Mouse (Mus musculus) olfactory bulb, adult 2 months (tissue): ENCODE measurements around the gene Selenow. TPM values are rescaled to one million over a fixed set of nuclear protein-coding genes. Genes with fewer than 3 reads are reported as not detected.

Experiments used
- H3K27ac ChIP-seq: fragments of 200-500 bp; 2 replicates; pipeline ENCODE4 v1.5.1; 2012; ENCODE audit warnings: low read depth, low read length; ENCODE audit not compliant: insufficient read depth
- H3K4me1 ChIP-seq: fragments of 200-500 bp; 2 replicates; pipeline ENCODE4 v1.6.1; 2012; ENCODE audit warnings: low read length; ENCODE audit not compliant: control insufficient read depth, insufficient read depth
- H3K4me3 ChIP-seq: fragments of 200-500 bp; 2 replicates; pipeline ENCODE4 v1.5.1; 2012; ENCODE audit warnings: mild to moderate bottlenecking, low read depth, low read length, moderate library complexity; ENCODE audit not compliant: insufficient read depth
- CTCF ChIP-seq: fragments of 200-500 bp; IDR thresholded peaks from 2 replicates; pipeline ENCODE4 v1.5.1; 2012; ENCODE audit warnings: low read depth, mild to moderate bottlenecking, low read length, moderate library complexity; ENCODE audit not compliant: insufficient read depth
- POLR2A ChIP-seq: fragments of 200-500 bp; IDR thresholded peaks from 2 replicates; pipeline ENCODE4 v1.6.1; 2012; ENCODE audit warnings: mild to moderate bottlenecking, low read depth, low read length, moderate library complexity; ENCODE audit not compliant: insufficient read depth
- WGBS: fragments of 180-500 bp; shearing (Covaris S2); methylation state at CpG from one replicate; pipeline ENCODE4 v1.1.7; 2018; 5-methylcytosine and 5-hydroxymethylcytosine counted together
- polyA plus RNA-seq: library from polyadenylated mRNA; stranded (reverse); fragments of >200 nt; gene quantifications from 2 replicates; pipeline ENCODE4 v1.2.4, GENCODE M21; 2012; ENCODE audit warnings: low replicate concordance; ENCODE audit not compliant: missing spikeins, insufficient read depth, insufficient read length

The Selenow gene
- polyA plus RNA-seq = 430 TPM in 1 of 2 replicates, not detected in the other

GRCm38 (mm10) chr7:15922220-15922773 lies at the start of gene Selenow:
Gene Selenow (minus strand): TSS chr7:15922402.
- WGBS = under 1% methylated on average over 33 of the region's 33 CpGs
- H3K27ac ChIP-seq = peak within 1 kb of the TSS; percentile 94
- no peak for TF ChIP-seq CTCF
- peak; percentile 90 for TF ChIP-seq POLR2A

GRCm38 (mm10) chr7:15969674-15970073 lies 47.5 kb upstream of the Selenow start:
- peaks cover 4% of the 10 kb centered on the region; the same call in 1 of the 2 replicates for H3K4me1 ChIP-seq
- no peak overlapping the region for H3K27ac ChIP-seq
- WGBS = 79% methylated on average over 3 of the region's 3 CpGs
- H3K4me3 ChIP-seq = no peak overlapping the region
- TF ChIP-seq POLR2A (no peak), CTCF (no peak)

More at GRCm38 (mm10) chr7:15922220-15922773, at the start of gene Selenow:
- Histone ChIP-seq H3K4me3 (peak within 1 kb of the TSS; percentile 75), H3K4me1 (peaks cover 15% of the 10 kb centered on the region)

DNA sequence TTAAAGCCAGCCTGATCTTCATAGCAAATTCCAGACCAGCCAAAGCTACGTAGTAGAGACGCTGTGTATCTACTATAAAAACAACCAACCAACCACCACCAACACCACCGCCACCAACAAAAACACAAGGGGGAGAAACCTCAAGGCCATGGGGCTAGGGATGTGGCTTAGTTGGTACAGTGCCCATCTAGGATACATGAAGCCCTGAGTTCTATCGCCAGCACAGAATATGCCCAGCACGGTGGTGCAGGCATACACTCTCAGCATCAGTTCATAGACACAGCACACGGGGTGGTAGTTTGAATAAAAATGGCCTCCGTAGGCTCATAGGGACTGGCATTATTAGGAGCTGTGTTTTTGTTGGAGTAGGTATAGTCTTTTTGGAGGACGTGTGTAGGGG lies 46.1 kb upstream of the Selenow start:
- H3K4me3 ChIP-seq = no peak overlapping the region
- no peak overlapping the region for H3K27ac ChIP-seq
- TF ChIP-seq POLR2A (no peak), CTCF (no peak)
- peaks cover 5% of the 10 kb centered on the region; the same call in 1 of the 2 replicates for H3K4me1 ChIP-seq
- 88% methylated on average over 8 of the region's 8 CpGs for WGBS

DNA sequence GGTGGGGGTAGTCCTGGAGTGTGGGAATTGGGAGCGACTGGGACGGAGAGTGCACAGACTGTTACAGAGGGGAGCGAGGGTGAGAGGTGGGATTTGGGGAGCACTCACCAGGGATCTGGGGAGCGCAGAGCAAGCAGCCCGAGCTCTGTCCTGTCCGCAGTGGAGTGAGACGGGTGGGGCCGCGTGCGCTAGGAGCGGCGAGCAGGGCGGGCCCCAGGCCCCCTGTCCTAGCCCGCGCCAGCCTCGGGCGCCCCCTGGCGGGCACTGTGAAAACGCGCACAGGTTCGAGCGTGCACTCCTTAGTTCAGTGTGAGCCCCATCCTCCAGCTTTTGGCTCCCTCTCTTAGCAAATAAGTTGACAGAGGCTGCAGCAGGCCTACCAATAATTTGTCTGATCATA lies 45.1 kb upstream of the Selenow start, which contains the start of gene Ehd2:
Gene Ehd2 (minus strand): TSS at position 256 of the 400 bp plus-strand sequence.
- peak; percentile 95 for TF ChIP-seq CTCF
- no peak for TF ChIP-seq POLR2A
- peaks cover 15% of the 10 kb centered on the region for H3K4me1 ChIP-seq
- H3K4me3 ChIP-seq = peak within 1 kb of the TSS; percentile 50
- no peak within 1 kb of the TSS for H3K27ac ChIP-seq
- under 1% methylated on average over 22 of the region's 22 CpGs for WGBS

DNA sequence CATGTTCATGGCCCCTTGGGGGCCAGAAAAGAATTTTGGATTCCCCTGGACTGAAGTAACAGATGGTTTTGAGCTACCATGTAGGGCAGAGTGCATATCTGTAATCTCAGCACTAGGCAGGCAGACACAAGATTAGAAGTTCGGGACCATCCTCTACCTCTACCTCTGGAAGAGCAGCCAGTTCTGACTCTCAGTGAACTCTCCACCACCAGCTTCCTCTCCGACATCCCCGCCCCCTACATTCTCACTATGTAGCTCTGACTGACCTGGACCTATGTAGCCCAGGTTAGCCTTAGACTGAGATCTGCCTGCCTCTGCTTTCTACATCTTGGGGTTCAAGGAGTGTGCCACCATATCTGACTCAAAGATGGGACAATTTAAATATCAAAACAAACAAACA lies 44.3 kb upstream of the Selenow start:
- Histone ChIP-seq H3K4me1 (peaks cover 21% of the 10 kb centered on the region), H3K4me3 (no peak overlapping the region), H3K27ac (no peak overlapping the region)
- whole genome bisulfite sequencing = 87% methylated on average over 3 of the region's 3 CpGs
- no peak for TF ChIP-seq CTCF

DNA sequence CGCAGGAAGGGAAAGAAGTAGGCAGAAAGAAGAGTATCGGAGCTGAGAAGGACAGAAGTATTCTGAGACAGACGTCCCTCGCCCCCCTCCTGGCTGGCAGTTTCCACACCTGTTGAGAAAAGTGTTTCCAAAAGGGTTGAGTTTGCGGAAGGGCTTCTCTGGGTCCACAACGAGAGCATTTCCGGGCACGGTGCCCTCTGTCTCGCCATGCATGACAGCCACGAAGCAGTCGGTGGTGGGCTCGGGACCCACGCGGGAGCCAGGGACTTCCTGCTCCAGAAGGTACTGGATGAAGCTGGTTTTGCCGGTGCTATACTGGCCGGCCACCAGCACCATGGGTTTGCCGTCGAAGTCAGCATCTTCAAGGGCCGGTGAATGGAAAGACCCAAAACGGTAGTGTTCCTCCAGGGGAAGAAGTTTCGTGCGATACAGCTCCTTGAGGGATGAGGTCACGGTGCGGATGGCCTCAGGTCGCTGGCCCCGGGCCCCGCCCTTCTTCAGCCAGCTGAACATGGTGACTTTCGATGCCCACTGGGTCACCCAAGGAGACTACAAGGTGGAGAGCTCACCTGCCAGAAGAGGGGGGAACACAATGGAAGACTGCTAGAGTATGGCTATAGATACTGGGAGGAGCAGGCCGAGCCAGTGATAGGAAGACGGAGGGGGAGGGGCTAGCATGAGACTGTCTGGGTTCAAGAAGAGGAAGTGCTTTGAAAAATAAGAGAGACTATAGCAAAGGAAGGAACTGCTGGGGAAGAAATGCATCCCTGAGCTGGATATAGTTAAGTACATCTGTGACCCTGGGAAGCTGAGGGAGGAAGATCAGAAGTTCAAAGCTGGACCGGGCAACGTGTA lies 41.8 kb upstream of the Selenow start:
- H3K4me1 ChIP-seq = peaks cover 27% of the 10 kb centered on the region
- no peak overlapping the region for H3K27ac ChIP-seq
- TF ChIP-seq CTCF = no peak
- TF ChIP-seq POLR2A = no peak
- H3K4me3 ChIP-seq = no peak overlapping the region
- 82% methylated on average over 32 of the region's 32 CpGs for WGBS

DNA sequence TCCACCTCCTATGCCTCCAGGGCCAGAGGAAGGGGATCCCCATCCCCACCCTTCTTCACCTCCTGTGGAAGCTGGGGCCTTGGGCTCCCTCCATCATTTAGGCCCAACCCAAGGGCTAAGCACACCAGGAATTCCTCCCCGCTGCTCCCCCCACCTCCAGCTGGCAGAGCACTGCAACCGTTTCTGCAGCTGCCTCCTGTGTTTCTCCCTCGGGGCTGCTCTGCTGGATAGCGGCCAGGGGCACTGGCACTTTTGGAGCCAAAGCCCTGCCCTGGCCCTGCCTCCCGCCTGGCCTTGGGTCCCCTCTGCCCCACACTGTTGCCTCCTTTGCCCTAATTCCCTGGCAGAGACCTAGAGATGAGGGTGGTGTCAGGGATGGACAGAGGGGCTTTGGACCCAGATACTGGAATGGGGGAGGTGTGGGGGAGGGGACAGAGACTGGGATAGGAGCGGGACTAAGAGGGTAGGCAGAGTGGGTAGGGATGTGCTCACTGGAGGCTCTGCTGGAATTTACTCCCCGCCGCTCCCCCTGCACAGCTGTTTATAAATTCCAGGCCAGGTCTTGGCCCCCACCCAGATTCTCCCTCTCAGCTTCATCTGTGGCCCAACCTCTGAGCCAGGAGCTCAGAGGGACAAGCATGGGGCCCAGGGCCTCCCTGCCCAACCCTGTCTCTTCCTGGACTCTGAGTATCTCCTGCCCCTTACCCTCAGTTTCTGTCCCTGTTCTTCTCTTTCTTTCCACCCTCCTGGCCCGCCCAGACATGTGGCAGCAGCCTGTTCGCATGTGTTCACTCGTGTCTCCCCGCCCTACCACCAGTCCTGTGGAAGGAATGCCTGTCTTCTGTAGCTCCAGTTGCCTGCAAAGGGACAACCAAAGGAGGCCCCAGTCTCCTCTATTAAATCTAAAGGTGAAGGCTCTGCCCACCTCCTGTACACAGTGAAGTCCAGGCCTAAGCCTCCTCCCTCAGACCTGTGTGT lies 40.4 kb upstream of the Selenow start:
- peaks cover 27% of the 10 kb centered on the region for H3K4me1 ChIP-seq
- 20% methylated on average over 12 of the region's 12 CpGs for WGBS
- no peak overlapping the region for H3K27ac ChIP-seq
- TF ChIP-seq CTCF = no peak
- no peak for TF ChIP-seq POLR2A
- H3K4me3 ChIP-seq = no peak overlapping the region

DNA sequence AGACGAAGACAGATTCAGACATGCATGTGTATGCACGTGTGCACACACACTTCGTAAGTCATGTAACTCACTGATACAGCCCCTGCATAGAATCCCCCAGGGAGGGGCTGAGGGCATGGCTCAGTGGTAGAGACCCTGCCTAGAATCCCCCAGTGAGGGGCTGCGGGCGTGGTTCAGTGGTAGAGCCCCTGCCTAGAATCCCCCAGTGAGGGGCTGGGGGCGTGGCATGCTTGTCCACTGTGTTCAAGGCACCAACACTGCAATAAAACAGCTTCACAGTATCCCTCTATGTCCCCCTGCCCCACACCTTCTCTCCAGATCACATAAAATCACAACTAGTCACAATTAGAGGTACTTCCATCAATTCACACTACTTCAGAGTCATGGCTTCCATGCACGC lies 39.6 kb upstream of the Selenow start:
- Histone ChIP-seq H3K4me1 (peaks cover 23% of the 10 kb centered on the region), H3K4me3 (no peak overlapping the region), H3K27ac (no peak overlapping the region)
- TF ChIP-seq POLR2A (no peak), CTCF (no peak)
- WGBS = 88% methylated on average over 7 of the region's 7 CpGs

GRCm38 (mm10) chr7:15961239-15961638 lies 39.0 kb upstream of the Selenow start:
- WGBS = 60% methylated on average over 4 of the region's 4 CpGs
- Histone ChIP-seq H3K27ac (no peak overlapping the region), H3K4me1 (peaks cover 23% of the 10 kb centered on the region), H3K4me3 (no peak overlapping the region)
- TF ChIP-seq CTCF = no peak
- no peak for TF ChIP-seq POLR2A
